Mouse (Mus musculus) G1E-ER4 (cell line): Measurements from ENCODE around the gene Hagh. TPM values are rescaled to one million over a fixed set of nuclear protein-coding genes. Genes with fewer than 3 reads are reported as not detected.

ENCODE experiments used
- GATA1 ChIP-seq: IDR thresholded peaks from one replicate; pipeline ENCODE4 v1.8.0; 2012; ENCODE audit warnings: low read length, inconsistent platforms
- polyA plus RNA-seq: library from polyadenylated mRNA; stranded (reverse); fragments of >175 nt; gene quantifications from 2 replicates; pipeline ENCODE4 v1.2.3, GENCODE M21; 2012

Gene Hagh
- polyA plus RNA-seq, 1 experiment: 44.6 TPM

- no peak for TF ChIP-seq GATA1
These were observed 50.5 kb downstream of the Hagh start for GRCm38 (mm10) chr17:24890151-24891092.

- no peak for TF ChIP-seq GATA1
These were observed 51.4 kb downstream of the Hagh start for GRCm38 (mm10) chr17:24891321-24891720.

- no peak for TF ChIP-seq GATA1
These were observed 52.8 kb downstream of the Hagh start for GRCm38 (mm10) chr17:24892785-24893184.

- no peak for TF ChIP-seq GATA1
These were observed 53.3 kb downstream of the Hagh start for GRCm38 (mm10) chr17:24893276-24893675.

- TF ChIP-seq GATA1: no peak
These were observed 54.4 kb downstream of the Hagh start for GRCm38 (mm10) chr17:24894061-24894994.

GRCm38 (mm10) chr17:24894995-24895547 lies 55.1 kb downstream of the Hagh start, which contains the start of the genes Eme2 and Mrps34:
TSS of gene Eme2 (minus strand) at chr17:24895087.
TSS of gene Mrps34 (plus strand) at chr17:24895116.
- TF ChIP-seq GATA1: no peak

- TF ChIP-seq GATA1: no peak
These were observed 55.8 kb downstream of the Hagh start for GRCm38 (mm10) chr17:24895571-24896240.

- TF ChIP-seq GATA1: no peak
These were observed 56.5 kb downstream of the Hagh start, which contains the start of gene Nme3 for GRCm38 (mm10) chr17:24896241-24896992. TSS of gene Nme3 (plus strand) at chr17:24896500.

GRCm38 (mm10) chr17:24896993-24897269 lies 57.0 kb downstream of the Hagh start:
- TF ChIP-seq GATA1: no peak

- no peak for TF ChIP-seq GATA1
These were observed 57.7 kb downstream of the Hagh start for GRCm38 (mm10) chr17:24897600-24897999.

GRCm38 (mm10) chr17:24898041-24898854 lies 58.3 kb downstream of the Hagh start:
- no peak for TF ChIP-seq GATA1

GRCm38 (mm10) chr17:24899153-24899552 lies 59.2 kb downstream of the Hagh start:
- TF ChIP-seq GATA1: no peak

- no peak for TF ChIP-seq GATA1
These were observed 60.1 kb downstream of the Hagh start for GRCm38 (mm10) chr17:24900014-24900413.

- TF ChIP-seq GATA1: no peak
These were observed 62.2 kb downstream of the Hagh start for GRCm38 (mm10) chr17:24902124-24902523.
